Mouse (Mus musculus) midbrain, embryonic 10.5 days (tissue): ENCODE measurements around the gene Ung. TPM values are rescaled to one million over a fixed set of nuclear protein-coding genes. Genes with fewer than 3 reads are reported as not detected.

Experiments used
- DNase-seq: peaks from one replicate; pipeline ENCODE4 v3.0.0-alpha.2; 2017; ENCODE audit warnings: low spot score
- H3K27ac ChIP-seq: fragments of 300-500 bp; sonication (generic); replicated peaks from 2 replicates; pipeline ENCODE4 v1.5.1; 2016; ENCODE audit warnings: mild to moderate bottlenecking
- H3K27me3 ChIP-seq: fragments of 300-500 bp; sonication (generic); 2 replicates; pipeline ENCODE4 v1.6.1; 2016; ENCODE audit warnings: low read depth, mild to moderate bottlenecking; ENCODE audit not compliant: poor library complexity, severe bottlenecking
- H3K36me3 ChIP-seq: fragments of 300-500 bp; sonication (generic); 2 replicates; pipeline ENCODE4 v1.6.1; 2016; ENCODE audit warnings: mild to moderate bottlenecking, moderate library complexity
- H3K4me1 ChIP-seq: fragments of 300-500 bp; sonication (generic); 2 replicates; pipeline ENCODE4 v1.6.1; 2016
- H3K4me3 ChIP-seq: fragments of 300-500 bp; sonication (generic); 2 replicates; pipeline ENCODE4 v1.5.1; 2016; ENCODE audit warnings: mild to moderate bottlenecking, moderate library complexity
- H3K9me3 ChIP-seq: fragments of 300-500 bp; sonication (generic); replicated peaks from 2 replicates; pipeline ENCODE4 v1.6.1; 2016; ENCODE audit warnings: mild to moderate bottlenecking
- WGBS: fragments of 180-500 bp; shearing (Covaris S2); methylation state at CpG from one replicate; pipeline ENCODE4 v1.1.7; 2016; 5-methylcytosine and 5-hydroxymethylcytosine counted together
- polyA plus RNA-seq: library from polyadenylated mRNA; unstranded; fragments of >200 nt; fragmentation: Nextera tagmentation; extraction: Ambion mirVana; gene quantifications from 2 replicates; pipeline ENCODE4 v1.2.1, GENCODE M21; 2016

The Ung gene
- polyA plus RNA-seq, 1 experiment from 2014 or later = 67.5 TPM

DNA sequence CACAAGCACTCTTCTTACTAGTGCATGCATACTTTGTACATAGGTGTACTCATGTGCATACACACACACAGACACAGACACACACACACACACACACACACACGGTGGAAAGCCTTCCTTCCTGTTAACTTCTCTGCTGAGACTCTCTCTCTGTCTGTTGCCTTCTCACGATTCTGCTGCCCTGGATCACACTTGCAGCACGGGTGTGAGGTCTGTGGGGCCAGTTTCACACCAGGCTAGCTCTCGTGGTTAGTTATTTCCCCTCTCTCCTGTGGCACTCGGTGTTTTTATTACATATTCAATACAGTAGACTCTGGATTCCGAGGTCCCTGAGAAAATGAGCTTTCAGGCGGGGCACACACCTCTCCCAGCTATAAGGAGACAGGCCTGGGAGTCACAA lies 13.6 kb upstream of the Ung start:
- WGBS = 89% methylated on average over 7 of the region's 7 CpGs
- no peak overlapping the region for H3K27ac ChIP-seq
- H3K4me1 ChIP-seq = no peaks in the 10 kb centered on the region
- no peaks in the 10 kb centered on the region for H3K27me3 ChIP-seq
- DNase-seq = no peak
- H3K9me3 ChIP-seq = no peaks in the 10 kb centered on the region
- peaks cover 96% of the 10 kb centered on the region for H3K36me3 ChIP-seq
- no peak overlapping the region for H3K4me3 ChIP-seq

DNA sequence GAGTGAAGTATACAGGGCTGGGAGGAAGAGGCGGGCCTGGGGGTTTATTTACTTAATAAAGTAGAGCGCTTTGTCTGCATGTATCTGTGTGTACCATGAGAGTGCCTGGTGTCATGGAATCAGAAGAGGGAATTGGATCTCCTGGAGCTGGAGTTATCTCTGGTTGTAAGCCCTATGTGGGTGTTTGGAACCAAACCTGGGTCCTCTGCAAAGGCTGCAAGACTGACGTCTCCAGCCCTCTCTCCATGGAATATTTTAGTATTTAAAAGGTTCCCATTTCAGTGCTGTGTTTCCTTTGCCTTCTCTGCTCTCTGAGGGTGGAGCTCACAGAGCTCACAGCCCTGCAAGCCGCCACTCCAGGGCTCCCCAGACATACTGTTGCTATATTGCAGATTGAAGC lies 10.4 kb upstream of the Ung start:
- Histone ChIP-seq H3K4me1 (no peaks in the 10 kb centered on the region), H3K4me3 (no peak overlapping the region), H3K27me3 (no peaks in the 10 kb centered on the region), H3K9me3 (no peaks in the 10 kb centered on the region), H3K27ac (no peak overlapping the region), H3K36me3 (peaks cover 96% of the 10 kb centered on the region)
- WGBS = 88% methylated on average over 4 of the region's 4 CpGs
- DNase-seq = no peak

DNA sequence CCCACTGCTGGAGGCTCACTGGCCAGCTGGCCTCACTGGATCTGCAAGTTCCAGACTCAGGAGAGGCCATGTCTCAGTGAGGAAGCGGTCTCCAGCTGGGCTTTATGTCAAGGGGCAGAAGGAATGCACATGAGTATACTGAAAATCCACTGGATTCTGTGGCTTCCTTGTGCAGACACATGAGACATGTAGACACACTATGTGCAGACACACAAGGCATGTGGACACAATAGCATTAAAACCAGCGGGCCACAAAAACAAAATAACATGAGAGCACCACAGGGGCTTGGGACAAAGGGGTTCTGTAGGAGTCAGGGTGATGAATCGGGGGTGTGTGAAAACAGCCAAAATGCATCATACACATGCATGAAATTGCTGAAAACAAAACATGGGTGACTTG lies 4.2 kb upstream of the Ung start:
- peaks cover 54% of the 10 kb centered on the region for H3K36me3 ChIP-seq
- peaks cover 34% of the 10 kb centered on the region for H3K4me1 ChIP-seq
- no peaks in the 10 kb centered on the region for H3K27me3 ChIP-seq
- DNase-seq = no peak
- H3K27ac ChIP-seq = no peak overlapping the region
- no peak overlapping the region for H3K4me3 ChIP-seq
- WGBS = 95% methylated on average over 3 of the region's 3 CpGs
- no peaks in the 10 kb centered on the region for H3K9me3 ChIP-seq

- Histone ChIP-seq H3K36me3 (peaks cover 47% of the 10 kb centered on the region), H3K4me1 (peaks cover 40% of the 10 kb centered on the region), H3K27ac (no peak overlapping the region), H3K4me3 (peak overlapping the region; percentile 76), H3K9me3 (no peaks in the 10 kb centered on the region), H3K27me3 (no peaks in the 10 kb centered on the region)
- no peak for DNase-seq
- 89% methylated on average over 7 of the region's 7 CpGs for WGBS
Observed at GRCm38 (mm10) chr5:114126499-114127244, 3.5 kb upstream of the Ung start.

GRCm38 (mm10) chr5:114127374-114128349 lies 2.5 kb upstream of the Ung start, which contains the start of gene Alkbh2:
Gene Alkbh2, minus strand, starts transcription at chr5:114128218.
- Histone ChIP-seq H3K36me3 (peaks cover 42% of the 10 kb centered on the region), H3K4me1 (peaks cover 50% of the 10 kb centered on the region), H3K27ac (peak within 1 kb of the TSS; percentile 92), H3K4me3 (peak within 1 kb of the TSS; percentile 76), H3K9me3 (no peaks in the 10 kb centered on the region), H3K27me3 (no peaks in the 10 kb centered on the region)
- DNase-seq = peak; percentile 91
- WGBS = under 1% methylated on average over 69 of the region's 69 CpGs

DNA sequence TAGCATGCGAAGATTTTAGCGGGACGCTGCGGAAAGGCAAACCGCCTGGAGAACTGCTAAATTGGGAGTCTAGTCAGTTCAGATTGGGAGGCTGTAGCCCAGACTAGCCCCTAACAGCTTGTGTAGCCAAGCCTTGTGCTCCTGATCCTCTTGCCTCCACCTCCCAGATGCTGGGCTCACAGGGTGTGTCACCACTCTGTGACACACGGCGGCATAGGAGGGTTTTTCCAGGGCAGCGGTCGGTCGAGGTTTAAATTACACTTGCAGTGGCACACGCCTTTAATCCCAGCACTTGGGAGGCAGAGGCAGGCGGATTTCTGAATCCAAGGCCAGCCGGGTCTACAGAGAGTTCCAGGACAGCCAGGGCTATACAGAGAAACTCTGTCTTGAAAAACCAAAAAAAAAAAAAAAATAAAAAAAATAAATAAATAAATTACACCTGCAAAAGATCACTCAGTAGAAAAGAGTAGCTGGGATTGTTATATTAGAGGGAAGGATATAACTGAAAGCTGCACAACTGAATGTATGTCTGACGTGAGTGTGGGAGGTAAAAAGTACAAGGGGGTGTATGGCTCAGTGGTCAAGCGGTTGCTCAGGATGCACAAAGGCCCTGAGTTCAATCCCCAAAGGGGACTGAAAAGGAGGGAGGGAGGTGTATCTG lies 506 bp upstream of the Ung start:
- Histone ChIP-seq H3K27ac (peak overlapping the region; percentile 89; the same call in 1 of the 2 replicates), H3K4me3 (peak overlapping the region; percentile 91), H3K36me3 (peaks cover 40% of the 10 kb centered on the region), H3K27me3 (no peaks in the 10 kb centered on the region), H3K9me3 (no peaks in the 10 kb centered on the region), H3K4me1 (peaks cover 65% of the 10 kb centered on the region)
- no peak for DNase-seq
- WGBS = 79% methylated on average over 15 of the region's 15 CpGs

DNA sequence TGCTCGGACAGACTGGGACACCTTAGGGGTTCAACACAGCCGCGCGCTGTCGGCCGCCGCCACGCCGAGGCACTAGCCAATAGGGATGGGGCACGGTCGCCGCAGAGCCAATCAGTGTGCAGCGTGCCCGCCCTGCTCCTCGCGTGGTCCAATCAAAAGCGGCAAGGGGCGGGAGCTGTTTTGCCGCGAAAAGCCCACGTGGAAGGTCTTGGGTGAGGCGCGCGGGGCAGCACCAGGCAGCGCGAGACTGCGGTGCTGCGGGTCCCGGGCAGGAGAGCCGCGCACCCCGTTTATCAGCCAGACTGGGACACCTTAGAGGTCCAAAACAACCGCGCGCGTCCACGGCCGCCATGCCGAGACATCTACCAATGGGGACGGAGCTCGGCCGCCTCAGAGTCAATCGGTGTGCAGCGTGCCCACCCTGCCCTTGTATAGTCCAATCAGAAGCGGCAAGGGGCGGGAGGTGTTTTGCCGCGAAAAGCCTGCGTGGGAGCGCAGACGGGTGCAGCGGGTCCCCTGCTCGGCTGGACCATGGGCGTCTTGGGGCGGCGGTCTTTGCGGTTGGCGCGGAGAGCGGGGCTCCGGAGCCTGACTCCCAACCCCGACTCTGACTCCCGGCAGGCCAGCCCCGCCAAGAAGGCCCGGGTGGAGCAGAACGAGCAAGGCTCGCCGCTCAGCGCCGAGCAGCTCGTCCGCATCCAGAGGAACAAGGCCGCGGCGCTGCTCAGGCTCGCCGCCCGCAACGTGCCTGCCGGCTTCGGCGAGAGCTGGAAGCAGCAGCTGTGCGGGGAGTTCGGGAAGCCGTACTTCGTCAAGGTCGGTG lies 723 bp downstream of the Ung start:
- H3K36me3 ChIP-seq = peaks cover 39% of the 10 kb centered on the region
- peak overlapping the region; percentile 89 for H3K27ac ChIP-seq
- no peaks in the 10 kb centered on the region for H3K27me3 ChIP-seq
- under 1% methylated on average over 87 of the region's 87 CpGs for whole genome bisulfite sequencing
- no peaks in the 10 kb centered on the region for H3K9me3 ChIP-seq
- DNase-seq = peak; percentile 95
- H3K4me1 ChIP-seq = peaks cover 65% of the 10 kb centered on the region
- peak overlapping the region; percentile 91 for H3K4me3 ChIP-seq

DNA sequence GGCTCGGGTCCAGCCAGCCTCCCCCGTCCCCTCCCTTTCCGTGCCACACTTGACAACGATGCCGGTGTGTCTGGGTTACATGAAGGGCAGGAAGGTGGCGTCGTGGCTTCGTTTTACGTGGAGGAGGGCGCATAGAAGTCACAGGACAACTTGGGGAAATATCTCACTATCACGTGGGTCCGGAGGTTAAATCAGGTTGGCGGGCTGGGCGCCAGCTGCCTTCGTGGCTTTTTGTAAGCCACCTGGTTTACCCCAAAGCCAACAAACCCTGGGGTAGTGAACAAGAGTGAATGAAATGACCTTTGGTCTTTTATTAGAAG lies 1.3 kb downstream of the Ung start:
- peaks cover 62% of the 10 kb centered on the region for H3K4me1 ChIP-seq
- WGBS = 3% methylated on average over 15 of the region's 15 CpGs
- H3K36me3 ChIP-seq = peaks cover 40% of the 10 kb centered on the region
- no peaks in the 10 kb centered on the region for H3K9me3 ChIP-seq
- H3K27ac ChIP-seq = peak overlapping the region; percentile 89
- H3K4me3 ChIP-seq = peak overlapping the region; percentile 91
- no peak for DNase-seq
- no peaks in the 10 kb centered on the region for H3K27me3 ChIP-seq

- no peak for DNase-seq
- H3K4me1 ChIP-seq = peaks cover 49% of the 10 kb centered on the region
- WGBS = 81% methylated on average over 6 of the region's 6 CpGs
Observed at GRCm38 (mm10) chr5:114132841-114133240, 2.7 kb downstream of the Ung start.

GRCm38 (mm10) chr5:114134091-114134534 lies 3.9 kb downstream of the Ung start:
- DNase-seq = peak; percentile 27
- 67% methylated on average over 6 of the region's 6 CpGs for WGBS
- H3K4me1 ChIP-seq = peaks cover 53% of the 10 kb centered on the region

More at GRCm38 (mm10) chr5:114132841-114133240, 2.7 kb downstream of the Ung start:
- no peaks in the 10 kb centered on the region for H3K9me3 ChIP-seq
- H3K27me3 ChIP-seq = no peaks in the 10 kb centered on the region
- no peak overlapping the region for H3K27ac ChIP-seq
- H3K36me3 ChIP-seq = peaks cover 53% of the 10 kb centered on the region
- peak overlapping the region; percentile 91 for H3K4me3 ChIP-seq

GRCm38 (mm10) chr5:114135516-114135915 lies 5.3 kb downstream of the Ung start:
- Histone ChIP-seq H3K4me1 (peaks cover 48% of the 10 kb centered on the region), H3K27ac (no peak overlapping the region), H3K36me3 (peaks cover 80% of the 10 kb centered on the region), H3K9me3 (no peaks in the 10 kb centered on the region), H3K4me3 (no peak overlapping the region), H3K27me3 (no peaks in the 10 kb centered on the region)
- WGBS = 90% methylated on average over 10 of the region's 10 CpGs
- DNase-seq = no peak

More at GRCm38 (mm10) chr5:114134091-114134534, 3.9 kb downstream of the Ung start:
- Histone ChIP-seq H3K27me3 (no peaks in the 10 kb centered on the region), H3K4me3 (no peak overlapping the region), H3K36me3 (peaks cover 66% of the 10 kb centered on the region), H3K27ac (no peak overlapping the region), H3K9me3 (no peaks in the 10 kb centered on the region)
